Mouse (Mus musculus) megakaryocyte, embryonic 14.5 days (primary cell): Measurements from ENCODE around the gene 1700001O22Rik.

Experiments
- FLI1 ChIP-seq: IDR thresholded peaks from 2 replicates; pipeline ENCODE4 v1.6.1; 2012; ENCODE audit warnings: low read length, inconsistent platforms, mixed read lengths
- GATA1 ChIP-seq: IDR thresholded peaks from 3 replicates; pipeline ENCODE4 v1.6.1; 2012; ENCODE audit warnings: mixed read lengths, low read length, inconsistent platforms, borderline replicate concordance

DNA sequence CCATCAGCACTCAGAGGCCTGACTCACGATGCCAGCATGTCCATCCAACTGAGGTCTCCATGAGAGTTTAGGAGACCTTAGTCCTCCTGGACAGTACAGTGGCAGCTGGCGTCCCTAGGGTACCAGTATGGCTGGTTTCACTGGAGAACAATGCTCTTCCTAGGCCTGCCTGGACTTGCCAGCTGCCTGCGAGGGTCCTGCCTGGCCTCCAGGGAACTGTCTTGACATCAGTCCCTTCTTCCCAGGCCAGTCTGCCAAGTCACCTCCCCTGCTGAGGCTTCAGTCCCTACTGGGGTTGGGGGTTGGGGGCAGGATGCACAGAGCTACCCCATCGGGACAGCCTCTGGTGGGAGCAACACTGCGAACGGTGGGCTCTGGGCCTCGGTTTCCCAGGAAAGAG is 11.4 kb downstream of the 1700001O22Rik start:
- TF ChIP-seq FLI1 = no peak
- TF ChIP-seq GATA1 = no peak
